Mouse (Mus musculus) G1E (cell line): ENCODE measurements at regions not wholly inside any gene's neighbourhood (a gene's known extent, or its start where the extent isn't known, plus 50 kb on each side); places are given as distances from the start of the nearest gene placed in this dataset.
"Not testable (repeated sequence)": the region's sequence is repeated elsewhere in the genome, so short reads cannot be mapped to it uniquely, and the experiment has no call there.

ENCODE experiments used
- ATAC-seq: 2 replicates; pipeline ENCODE4 v1.8.0; 2016; ENCODE audit warnings: mild to moderate bottlenecking; ENCODE audit not compliant: insufficient number of reproducible peaks, poor library complexity, low FRiP score, severe bottlenecking; ENCODE audit errors: extremely low read depth
- DNase-seq: peaks from one replicate; pipeline ENCODE4 v3.0.0; 2012; ENCODE audit warnings: low spot score
- H3K27me3 ChIP-seq: 2 replicates; pipeline ENCODE4 v1.6.1; 2012; ENCODE audit warnings: mild to moderate bottlenecking, low read length, inconsistent platforms; ENCODE audit not compliant: insufficient read depth
- H3K36me3 ChIP-seq: replicated peaks from 2 replicates; pipeline ENCODE3; 2012; ENCODE audit warnings: mild to moderate bottlenecking, inconsistent platforms
- H3K4me1 ChIP-seq: 2 replicates; pipeline ENCODE4 v1.6.1; 2012; ENCODE audit warnings: low read depth, low read length, inconsistent platforms, mixed read lengths; ENCODE audit not compliant: insufficient read depth
- H3K4me3 ChIP-seq: 2 replicates; pipeline ENCODE4 v1.5.1; 2012; ENCODE audit warnings: low read depth, mild to moderate bottlenecking, inconsistent platforms, low read length, moderate library complexity, mixed read lengths
- H3K9me3 ChIP-seq: replicated peaks from 2 replicates; pipeline ENCODE4 v1.6.1; 2012; ENCODE audit warnings: inconsistent platforms
- CTCF ChIP-seq: IDR thresholded peaks from 2 replicates; pipeline ENCODE4 v1.5.1; 2012; ENCODE audit warnings: low read depth, low read length, inconsistent platforms, mixed read lengths
- GATA1 ChIP-seq: IDR thresholded peaks from 2 replicates; pipeline ENCODE4 v1.6.1; 2012; ENCODE audit warnings: borderline replicate concordance, low read length, inconsistent platforms, mixed read lengths
- GATA2 ChIP-seq: IDR thresholded peaks from 2 replicates; pipeline ENCODE4 v1.6.1; 2012; ENCODE audit warnings: low read depth, low read length, inconsistent platforms, borderline replicate concordance
- POLR2AphosphoS5 ChIP-seq: IDR thresholded peaks from 2 replicates; pipeline ENCODE4 v1.6.1; 2012; ENCODE audit warnings: low read depth, low read length, inconsistent platforms; ENCODE audit not compliant: insufficient replicate concordance
- TAL1 ChIP-seq: conservative IDR thresholded peaks from 2 replicates; pipeline ENCODE4 v1.6.1; 2012; ENCODE audit warnings: low read depth, low read length, inconsistent platforms, mixed read lengths

DNA sequence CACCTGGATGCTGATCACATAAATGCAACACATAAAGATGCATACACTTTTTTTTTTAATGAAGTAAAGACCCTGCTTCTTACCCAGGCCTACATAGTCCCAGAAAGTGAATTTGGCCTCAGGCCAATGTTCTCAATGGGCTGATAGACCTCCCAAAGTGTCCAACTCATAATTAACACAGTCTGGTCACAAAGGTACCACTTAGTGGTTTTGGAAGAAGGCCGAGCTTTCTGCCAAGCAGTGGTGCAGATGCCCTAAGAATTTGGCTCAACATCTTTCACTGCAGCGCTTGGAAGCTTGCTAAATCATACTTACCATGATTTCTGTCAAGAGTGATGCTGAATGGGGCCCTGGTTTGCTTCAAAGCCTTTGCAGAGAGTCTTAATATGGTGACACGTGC lies 706.4 kb upstream of the Rag2 start:
- DNase-seq (no peak), ATAC-seq (no peak)
- Histone ChIP-seq H3K4me3 (no peak overlapping the region), H3K4me1 (no peaks in the 10 kb centered on the region), H3K9me3 (no peaks in the 10 kb centered on the region; the same call in 1 of the 2 replicates), H3K36me3 (no peaks in the 10 kb centered on the region), H3K27me3 (no peaks in the 10 kb centered on the region)
- TF ChIP-seq GATA2, result no peak
- no peak for TF ChIP-seq CTCF
- TF ChIP-seq POLR2AphosphoS5, result no peak
- TF ChIP-seq TAL1, result no peak
- TF ChIP-seq GATA1, result no peak

DNA sequence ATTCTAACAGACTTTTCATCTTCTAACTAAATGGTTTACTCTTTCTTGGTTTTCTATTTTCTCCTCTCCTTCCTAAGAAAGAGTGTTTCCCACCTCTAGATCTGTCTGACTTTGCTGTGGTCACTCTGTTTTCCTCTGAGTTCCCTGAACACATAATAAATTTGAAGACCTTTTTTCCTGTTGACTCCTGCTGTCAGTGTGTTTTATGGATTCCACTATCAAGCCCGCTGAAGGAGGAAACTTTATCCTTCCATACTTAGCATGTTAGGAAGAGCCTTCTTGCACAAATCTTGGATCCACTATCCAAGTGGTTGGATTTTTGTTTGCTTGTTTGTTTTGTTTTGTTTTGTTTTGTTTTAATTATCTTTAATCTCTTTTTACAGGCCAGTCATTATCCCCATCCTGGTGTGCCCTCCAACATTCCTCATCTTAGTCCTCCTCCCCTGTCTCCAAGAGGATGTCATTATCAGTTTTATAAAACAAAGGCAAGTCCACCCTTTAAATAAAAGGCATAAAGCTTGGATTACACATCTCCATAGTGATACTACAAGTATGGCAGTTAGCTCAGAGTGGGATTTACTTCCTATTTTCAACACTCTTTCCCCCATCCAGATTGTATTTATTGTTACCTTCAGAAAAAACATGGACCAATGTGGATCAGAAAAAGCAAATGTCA lies 704.8 kb upstream of the Rag2 start:
- no peak for TF ChIP-seq TAL1
- TF ChIP-seq GATA2, result no peak
- no peak for TF ChIP-seq CTCF
- TF ChIP-seq GATA1, result no peak
- TF ChIP-seq POLR2AphosphoS5, result no peak
- ATAC-seq (no peak), DNase-seq (no peak)
- no peaks in the 10 kb centered on the region for H3K4me1 ChIP-seq
- H3K36me3 ChIP-seq, result no peaks in the 10 kb centered on the region
- no peaks in the 10 kb centered on the region for H3K27me3 ChIP-seq
- no peak overlapping the region for H3K4me3 ChIP-seq
- H3K9me3 ChIP-seq, result peaks cover 4% of the 10 kb centered on the region

DNA sequence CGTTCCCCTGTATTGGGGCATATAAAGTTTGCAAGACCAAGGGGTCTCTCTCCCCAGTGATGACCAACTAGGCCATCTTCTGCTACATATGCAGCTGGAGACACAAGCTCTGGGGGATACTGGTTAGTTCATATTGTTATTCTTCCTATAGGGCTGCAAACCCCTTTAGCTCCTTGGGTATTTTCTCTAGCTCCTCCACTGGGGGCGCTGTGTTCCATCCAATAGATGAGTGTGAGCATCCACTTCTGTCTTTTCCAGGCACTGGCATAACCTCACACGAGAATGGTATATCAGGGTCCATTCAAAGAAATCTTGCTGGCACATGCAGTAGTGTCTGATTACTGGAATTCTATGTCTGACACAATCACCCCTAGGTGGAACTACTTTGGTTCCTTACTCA lies 675.9 kb upstream of the Rag2 start:
- H3K4me1 ChIP-seq, H3K9me3 ChIP-seq, ATAC-seq, DNase-seq, H3K27me3 ChIP-seq, H3K36me3 ChIP-seq, H3K4me3 ChIP-seq: not testable (repeated sequence)

DNA sequence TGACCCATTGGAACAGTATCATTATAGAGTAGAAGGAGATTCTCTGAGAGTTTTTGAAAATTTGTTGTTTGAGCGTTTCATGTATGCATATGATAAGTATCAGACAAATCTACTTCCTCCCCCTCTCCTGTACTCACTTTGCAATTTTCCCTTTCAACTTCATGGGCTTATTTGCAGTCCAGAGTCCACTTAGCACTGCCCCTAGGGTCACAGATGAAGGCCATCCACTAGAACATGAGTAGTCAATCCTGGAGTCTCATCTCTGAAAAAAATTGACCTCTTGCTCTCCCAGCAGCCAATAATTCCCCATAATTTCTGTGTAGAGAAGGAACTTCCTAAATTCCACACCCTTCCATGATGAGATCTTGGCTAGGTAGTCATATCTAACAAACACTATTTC lies 665.1 kb upstream of the Rag2 start:
- Histone ChIP-seq H3K4me3 (no peak overlapping the region), H3K27me3 (no peaks in the 10 kb centered on the region), H3K4me1 (no peaks in the 10 kb centered on the region), H3K36me3 (no peaks in the 10 kb centered on the region), H3K9me3 (no peaks in the 10 kb centered on the region)
- ATAC-seq, result no peak
- no peak for DNase-seq
- no peak for TF ChIP-seq CTCF
- TF ChIP-seq GATA1, result no peak
- no peak for TF ChIP-seq TAL1
- TF ChIP-seq GATA2, result no peak
- TF ChIP-seq POLR2AphosphoS5, result no peak

DNA sequence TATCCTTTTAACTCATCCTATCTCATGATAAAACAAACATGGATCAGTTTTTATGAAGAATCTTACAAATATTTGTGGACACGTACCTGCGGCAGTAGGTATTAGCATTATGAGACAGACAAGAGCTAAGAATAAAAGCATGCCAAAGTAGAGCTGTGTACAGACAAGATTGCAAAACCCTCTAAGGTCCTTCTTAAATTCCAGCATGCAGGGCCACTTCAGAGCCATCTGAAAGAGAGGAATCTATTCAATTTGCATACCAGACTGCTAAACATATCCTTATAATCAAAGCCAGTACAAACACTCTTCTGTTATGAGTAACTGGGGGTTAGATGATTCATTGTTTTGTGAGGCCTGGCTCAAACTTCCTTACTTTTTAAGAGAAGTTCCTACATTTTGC lies 659.9 kb upstream of the Rag2 start:
- DNase-seq (no peak), ATAC-seq (no peak)
- Histone ChIP-seq H3K9me3 (no peaks in the 10 kb centered on the region), H3K4me1 (no peaks in the 10 kb centered on the region), H3K36me3 (no peaks in the 10 kb centered on the region), H3K4me3 (no peak overlapping the region), H3K27me3 (no peaks in the 10 kb centered on the region)
- no peak for TF ChIP-seq POLR2AphosphoS5
- no peak for TF ChIP-seq GATA1
- no peak for TF ChIP-seq TAL1
- TF ChIP-seq GATA2, result no peak
- TF ChIP-seq CTCF, result no peak

DNA sequence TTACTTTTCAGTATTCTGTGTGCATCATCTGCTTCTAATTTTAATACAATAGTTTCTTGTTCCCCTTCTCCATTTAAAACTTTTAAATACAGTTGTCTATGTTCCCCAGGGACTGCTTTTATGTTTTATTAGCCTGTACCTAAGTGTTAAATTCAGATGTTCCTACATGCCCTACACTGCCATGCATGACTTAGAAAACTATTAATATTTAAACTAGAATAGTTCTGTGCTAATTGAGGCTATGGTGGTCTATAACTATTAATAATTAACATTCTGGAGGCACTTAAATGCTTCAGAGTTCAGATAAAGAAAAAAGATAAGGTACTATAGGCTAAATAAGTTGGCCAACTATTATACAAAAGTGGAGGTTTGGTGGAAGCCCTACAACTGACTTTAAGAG lies 647.3 kb upstream of the Rag2 start:
- ATAC-seq (no peak), DNase-seq (no peak)
- Histone ChIP-seq H3K27me3 (no peaks in the 10 kb centered on the region), H3K4me3 (no peak overlapping the region), H3K9me3 (peaks cover 3% of the 10 kb centered on the region; the same call in 1 of the 2 replicates), H3K4me1 (no peaks in the 10 kb centered on the region), H3K36me3 (no peaks in the 10 kb centered on the region)
- TF ChIP-seq GATA1, result no peak
- TF ChIP-seq TAL1, result no peak
- no peak for TF ChIP-seq CTCF
- TF ChIP-seq GATA2, result no peak
- no peak for TF ChIP-seq POLR2AphosphoS5

DNA sequence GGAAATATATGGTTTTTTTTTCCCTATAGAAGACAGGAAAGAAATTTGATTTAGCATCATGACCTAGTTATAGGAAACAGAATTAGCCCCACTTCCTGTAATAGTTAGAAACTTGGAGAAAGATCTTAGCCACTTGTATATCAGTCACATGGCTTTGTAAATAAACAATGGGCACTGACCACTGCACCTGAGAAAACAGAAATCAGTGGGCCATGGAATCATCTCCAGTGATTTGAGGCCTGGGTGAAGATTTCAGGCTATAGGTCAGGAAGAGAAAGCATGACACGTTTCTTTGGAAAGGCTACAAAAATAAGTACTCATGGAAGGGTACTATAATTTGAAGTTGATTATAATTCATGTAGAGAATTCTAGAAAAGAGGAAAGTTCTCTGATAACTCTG lies 642.2 kb upstream of the Rag2 start:
- Histone ChIP-seq H3K4me3 (no peak overlapping the region), H3K27me3 (no peaks in the 10 kb centered on the region), H3K4me1 (no peaks in the 10 kb centered on the region), H3K36me3 (no peaks in the 10 kb centered on the region), H3K9me3 (no peaks in the 10 kb centered on the region)
- ATAC-seq (no peak), DNase-seq (no peak)
- no peak for TF ChIP-seq POLR2AphosphoS5
